Mouse (Mus musculus): Measurements from ENCODE around the gene Dnali1. TPM values are rescaled to one million over a fixed set of nuclear protein-coding genes. Genes with fewer than 3 reads are reported as not detected.

Dnali1 gene
- polyA plus RNA-seq, 1 experiment from 2014 or later: 0.06 TPM

GRCm38 (mm10) chr4:125097412-125097811, 31.9 kb upstream of the Dnali1 start:
- ATAC-seq (ENCODE audit: low FRiP score, low TSS enrichment) (no peak), DNase-seq (ENCODE audit: low spot score) (no peak)
- H3K4me1 ChIP-seq (replicated peaks; ENCODE audit: control insufficient read depth, insufficient read depth): no peaks in the 10 kb centered on the region
- no peaks in the 10 kb centered on the region for H3K27me3 ChIP-seq (ENCODE audit: control insufficient read depth, insufficient read depth, low read length)
- 0 out of 2 replicates have a peak, but pooled peaks cover 2% of the 10 kb centered on the region for H3K36me3 ChIP-seq (ENCODE audit: control insufficient read depth, insufficient read depth, low read length)
- H3K4me3 ChIP-seq (ENCODE audit: low read depth, low read length): no peak overlapping the region
- no peaks in the 10 kb centered on the region for H3K9me3 ChIP-seq (ENCODE audit: control insufficient read depth, low read length)
- H3K9ac ChIP-seq (ENCODE audit: low read length): no peak overlapping the region
- no peak overlapping the region for H3K27ac ChIP-seq (replicated peaks)
- no peak for TF ChIP-seq CTCF (IDR thresholded peaks at IDR 0.05; ENCODE audit: low read depth)
- no peak for TF ChIP-seq EP300 (optimal IDR thresholded peaks at IDR 0.05)
- WGBS: 84% methylated on average over 4 of the region's 4 CpGs
- H3K4me2 ChIP-seq (replicated peaks; ENCODE audit: low read depth): no peak overlapping the region

- no peak for TF ChIP-seq EP300 (optimal IDR thresholded peaks at IDR 0.05)
- no peak for TF ChIP-seq CTCF (IDR thresholded peaks at IDR 0.05; ENCODE audit: low read depth)
- H3K9me3 ChIP-seq (ENCODE audit: control insufficient read depth, low read length): no peaks in the 10 kb centered on the region
- H3K9ac ChIP-seq (ENCODE audit: low read length): no peak overlapping the region
- no peak overlapping the region for H3K4me3 ChIP-seq (ENCODE audit: low read depth, low read length)
- ATAC-seq (ENCODE audit: low FRiP score, low TSS enrichment) (no peak), DNase-seq (ENCODE audit: low spot score) (no peak)
- no peaks in the 10 kb centered on the region for H3K27me3 ChIP-seq (ENCODE audit: control insufficient read depth, insufficient read depth, low read length)
- H3K27ac ChIP-seq (replicated peaks): no peak overlapping the region
- no peak overlapping the region for H3K4me2 ChIP-seq (replicated peaks; ENCODE audit: low read depth)
- no peaks in the 10 kb centered on the region for H3K4me1 ChIP-seq (replicated peaks; ENCODE audit: control insufficient read depth, insufficient read depth)
- 75% methylated on average over 5 of the region's 5 CpGs for WGBS
- H3K36me3 ChIP-seq (ENCODE audit: control insufficient read depth, insufficient read depth, low read length): 0 out of 2 replicates have a peak, but pooled peaks cover 2% of the 10 kb centered on the region
These were observed 30.6 kb upstream of the Dnali1 start for GRCm38 (mm10) chr4:125096066-125096465.

- TF ChIP-seq CTCF (IDR thresholded peaks at IDR 0.05; ENCODE audit: low read depth): no peak
- no peak for TF ChIP-seq EP300 (optimal IDR thresholded peaks at IDR 0.05)
- no peaks in the 10 kb centered on the region for H3K27me3 ChIP-seq (ENCODE audit: control insufficient read depth, insufficient read depth, low read length)
- H3K4me3 ChIP-seq (ENCODE audit: low read depth, low read length): no peak overlapping the region
- H3K4me1 ChIP-seq (replicated peaks; ENCODE audit: control insufficient read depth, insufficient read depth): no peaks in the 10 kb centered on the region
- no peak overlapping the region for H3K9ac ChIP-seq (ENCODE audit: low read length)
- no peak overlapping the region for H3K27ac ChIP-seq (replicated peaks)
- DNase-seq (ENCODE audit: low spot score) (no peak), ATAC-seq (ENCODE audit: low FRiP score, low TSS enrichment) (no peak)
- H3K36me3 ChIP-seq (ENCODE audit: control insufficient read depth, insufficient read depth, low read length): peaks cover 13% of the 10 kb centered on the region
- 84% methylated on average over 5 of the region's 5 CpGs for WGBS
- H3K9me3 ChIP-seq (ENCODE audit: control insufficient read depth, low read length): no peaks in the 10 kb centered on the region
- no peak overlapping the region for H3K4me2 ChIP-seq (replicated peaks; ENCODE audit: low read depth)
These were observed 27.5 kb upstream of the Dnali1 start for GRCm38 (mm10) chr4:125093031-125093430.

- no peaks in the 10 kb centered on the region for H3K27me3 ChIP-seq (ENCODE audit: control insufficient read depth, insufficient read depth, low read length)
- H3K27ac ChIP-seq (replicated peaks): peak overlapping the region; percentile 98
- ATAC-seq (ENCODE audit: low FRiP score, low TSS enrichment): peak; percentile 96
- H3K4me2 ChIP-seq (replicated peaks; ENCODE audit: low read depth): peak overlapping the region; percentile 81
- 0% methylated on average over 33 of the region's 45 CpGs for WGBS
- H3K4me1 ChIP-seq (replicated peaks; ENCODE audit: control insufficient read depth, insufficient read depth): 0 out of 2 replicates have a peak, but pooled peaks cover 3% of the 10 kb centered on the region
- H3K4me3 ChIP-seq (ENCODE audit: low read depth, low read length): peak overlapping the region; percentile 83
- H3K36me3 ChIP-seq (ENCODE audit: control insufficient read depth, insufficient read depth, low read length): peaks cover 8% of the 10 kb centered on the region
- H3K9me3 ChIP-seq (ENCODE audit: control insufficient read depth, low read length): no peaks in the 10 kb centered on the region
- peak overlapping the region; percentile 89 for H3K9ac ChIP-seq (ENCODE audit: low read length)
- DNase-seq (ENCODE audit: low spot score): peak; percentile 87
- no peak for TF ChIP-seq CTCF (IDR thresholded peaks at IDR 0.05; ENCODE audit: low read depth)
- TF ChIP-seq EP300 (optimal IDR thresholded peaks at IDR 0.05): no peak
These were observed 19.9 kb upstream of the Dnali1 start for GRCm38 (mm10) chr4:125085346-125085841.

- TF ChIP-seq CTCF (IDR thresholded peaks at IDR 0.05; ENCODE audit: low read depth): peak; percentile 76
- no peak for TF ChIP-seq EP300 (optimal IDR thresholded peaks at IDR 0.05)
- Histone ChIP-seq H3K9ac (ENCODE audit: low read length) (peak within 1 kb of the TSS; percentile 89), H3K9me3 (ENCODE audit: control insufficient read depth, low read length) (no peaks in the 10 kb centered on the region), H3K4me3 (ENCODE audit: low read depth, low read length) (peak within 1 kb of the TSS; percentile 83), H3K4me1 (replicated peaks; ENCODE audit: control insufficient read depth, insufficient read depth) (0 out of 2 replicates have a peak, but pooled peaks cover 3% of the 10 kb centered on the region), H3K27me3 (ENCODE audit: control insufficient read depth, insufficient read depth, low read length) (no peaks in the 10 kb centered on the region), H3K4me2 (replicated peaks; ENCODE audit: low read depth) (peak within 1 kb of the TSS; percentile 81), H3K36me3 (ENCODE audit: control insufficient read depth, insufficient read depth, low read length) (0 out of 2 replicates have a peak, but pooled peaks cover under 1% of the 10 kb centered on the region), H3K27ac (replicated peaks) (peak within 1 kb of the TSS; percentile 98)
- DNase-seq (ENCODE audit: low spot score) (peak; percentile 92), ATAC-seq (ENCODE audit: low FRiP score, low TSS enrichment) (peak; percentile 95)
- WGBS: 1% methylated on average over 60 of the region's 63 CpGs
These were observed 19.2 kb upstream of the Dnali1 start, which contains the start of gene Meaf6 for GRCm38 (mm10) chr4:125084403-125085345. Meaf6 (plus strand) TSS chr4:125085134.
